Mouse (Mus musculus): ENCODE data around the gene Pfkfb4.
A peak's percentile ranks its signal among the peaks of the same experiment; 100 is the strongest.

Pfkfb4 gene

GRCm38 (mm10) chr9:109038086-109038895 lies 46.7 kb downstream of the Pfkfb4 start, which contains the start of gene Shisa5:
Gene Shisa5 (plus strand): TSS chr9:109038565.
- peak; percentile 75 to 87 for DNase-seq

- DNase-seq, result peak in 1 of 2 experiments; percentile 34
Observed at GRCm38 (mm10) chr9:109038901-109039364, 47.4 kb downstream of the Pfkfb4 start.

GRCm38 (mm10) chr9:109039681-109040080 lies 48.1 kb downstream of the Pfkfb4 start:
- no peak for DNase-seq

GRCm38 (mm10) chr9:109040216-109040615 lies 48.6 kb downstream of the Pfkfb4 start:
- DNase-seq, result no peak

GRCm38 (mm10) chr9:109040906-109041305 lies 49.3 kb downstream of the Pfkfb4 start:
- no peak for DNase-seq

GRCm38 (mm10) chr9:109041351-109041750 lies 49.8 kb downstream of the Pfkfb4 start:
- no peak for DNase-seq

- peak; percentile 72 to 76 for DNase-seq
Observed at GRCm38 (mm10) chr9:109046306-109046705, 54.7 kb downstream of the Pfkfb4 start.

GRCm38 (mm10) chr9:109049316-109049715 lies 57.7 kb downstream of the Pfkfb4 start:
- no peak for DNase-seq

GRCm38 (mm10) chr9:109049996-109050673 lies 58.6 kb downstream of the Pfkfb4 start:
- peak in 1 of 2 experiments; percentile 43 for DNase-seq

- peak in 1 of 2 experiments; percentile 34 for DNase-seq
Observed at GRCm38 (mm10) chr9:109050674-109050997, 59.1 kb downstream of the Pfkfb4 start.

GRCm38 (mm10) chr9:109051011-109051501 lies 59.5 kb downstream of the Pfkfb4 start:
- DNase-seq, result peak; percentile 54 to 63

GRCm38 (mm10) chr9:109051651-109052489 lies 60.3 kb downstream of the Pfkfb4 start:
- peak; percentile 51 to 65 for DNase-seq

GRCm38 (mm10) chr9:109052490-109053260 lies 61.1 kb downstream of the Pfkfb4 start:
- peak; percentile 50 to 56 for DNase-seq

GRCm38 (mm10) chr9:109053366-109053765 lies 61.8 kb downstream of the Pfkfb4 start:
- no peak for DNase-seq

- DNase-seq, result no peak
Observed at GRCm38 (mm10) chr9:109053851-109054250, 62.3 kb downstream of the Pfkfb4 start.

- peak; percentile 57 to 59 for DNase-seq
Observed at GRCm38 (mm10) chr9:109054712-109055111, 63.1 kb downstream of the Pfkfb4 start.

- DNase-seq, result no peak
Observed at GRCm38 (mm10) chr9:109055271-109056030, 63.9 kb downstream of the Pfkfb4 start.

- no peak for DNase-seq
Observed at GRCm38 (mm10) chr9:109056081-109056690, 64.6 kb downstream of the Pfkfb4 start.

- DNase-seq, result no peak
Observed at GRCm38 (mm10) chr9:109056916-109057315, 65.3 kb downstream of the Pfkfb4 start.

GRCm38 (mm10) chr9:109057543-109057942 lies 66.0 kb downstream of the Pfkfb4 start:
- peak in 1 of 2 experiments; percentile 27 for DNase-seq
